Mouse (Mus musculus) stomach, adult 2 months (tissue): ENCODE measurements around the gene Rpl36a-ps1. TPM values are rescaled to one million over a fixed set of nuclear protein-coding genes. Genes with fewer than 3 reads are reported as not detected.

Experiments
- polyA plus RNA-seq: library from polyadenylated mRNA; depleted of rRNA; stranded (reverse); fragments of >200 nt; gene quantifications from 2 replicates; pipeline ENCODE4 v1.2.3, GENCODE M21; 2012; rRNA removed

Gene Rpl36a-ps1
- not detected in 2 replicates for polyA plus RNA-seq

GRCm38 (mm10) chr14:98994218-98994617, at the start of gene Rpl36a-ps1:
Gene Rpl36a-ps1 (minus strand): TSS chr14:98994318.

Other genes with a start within 250 kb of the Rpl36a-ps1 start
- gene Mzt1, start 51.8 kb upstream of the Rpl36a-ps1 start, polyA plus RNA-seq: 1.7 and 2.2 TPM in 2 replicates
- 0.55 and 0.85 TPM in 2 replicates for gene Bora, start 51.9 kb upstream of the Rpl36a-ps1 start, polyA plus RNA-seq
- gene Pibf1, start 105.1 kb upstream of the Rpl36a-ps1 start, polyA plus RNA-seq: 0.39 and 0.71 TPM in 2 replicates
- 1.2 and 1.5 TPM in 2 replicates for gene Dis3, start 105.5 kb upstream of the Rpl36a-ps1 start, polyA plus RNA-seq